Mouse (Mus musculus): ENCODE results near the gene Slc39a8.
A peak's percentile ranks its signal among the peaks of the same experiment; 100 is the strongest.

DNA sequence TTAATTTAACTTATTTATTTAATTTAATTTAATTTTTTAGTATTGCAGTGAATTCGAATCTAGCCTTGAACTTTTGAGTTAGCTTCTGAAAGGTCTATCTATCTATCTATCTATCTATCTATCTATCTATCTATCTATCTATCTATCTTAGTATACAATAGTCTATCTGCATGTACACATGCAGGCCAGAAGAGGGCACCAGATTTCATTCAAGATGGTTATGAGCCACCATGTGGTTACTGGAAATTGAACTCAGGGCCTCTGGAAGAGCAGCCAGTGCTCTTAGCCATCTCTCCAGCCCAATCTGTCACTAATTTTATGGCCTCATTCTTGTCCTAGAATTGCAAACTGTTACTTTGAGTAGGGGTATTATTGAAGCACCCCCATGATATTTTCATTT is 78.3 kb downstream of the Slc39a8 start:
- TF ChIP-seq CTCF (IDR thresholded peaks at IDR 0.05; ENCODE audit: low read depth) = peak; percentile 26; the same call in 1 of the 2 replicates
- no peak for TF ChIP-seq EP300 (IDR thresholded peaks at IDR 0.05; ENCODE audit: low read depth)

Measured in liver, embryonic 14.5 days (tissue).